Comparison of ENCODE assay signal across 22 mouse cellular contexts in the genomic region with DNA sequence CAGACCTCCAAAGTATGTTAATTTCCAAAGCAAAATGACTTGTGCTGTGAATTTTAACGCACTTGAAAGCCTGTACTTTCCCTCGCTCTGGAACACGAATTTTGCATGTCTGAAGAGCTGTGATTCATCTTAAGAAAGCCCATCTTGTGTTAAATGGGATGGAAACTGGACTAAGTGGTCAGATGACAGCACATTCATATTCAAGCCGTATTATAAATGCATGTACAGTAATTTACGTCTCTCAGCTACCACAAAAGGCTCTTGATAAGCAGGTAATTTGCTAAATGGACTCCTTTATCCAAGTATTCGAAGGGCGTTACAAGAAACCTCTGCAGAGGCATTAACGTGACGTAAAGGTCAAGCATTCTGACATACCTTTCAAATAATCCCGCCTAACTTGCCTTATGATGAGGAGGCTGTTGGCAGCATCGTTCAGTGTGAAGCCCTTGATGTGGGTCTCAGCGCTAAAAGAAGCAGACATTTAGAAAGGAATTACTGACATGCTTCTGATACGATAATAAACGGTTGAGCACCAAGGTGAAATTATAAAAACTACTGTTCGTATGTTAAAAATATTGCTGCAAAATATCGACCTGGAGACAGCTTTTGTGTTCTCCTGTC. TPM values are rescaled to one million over a fixed set of nuclear protein-coding genes. Genes with fewer than 3 reads are reported as not detected.
"Had no signal": no experiment of that assay in that cellular context is flagged by ENCODE, and none has a peak within 500 bp of the region (broad histone marks: within the 10 kb centered on the region; RNA-seq: fewer than 3 reads in every experiment).

No protein-coding gene starts in this region.

- ATAC-seq: lung, postnatal 0 days had no signal

- DNase-seq: kidney, adult 2 months; kidney, postnatal 14 days; lung, adult 2 months; lung, postnatal 36 days; right cerebral cortex, postnatal 14 days; thymus, adult 2 months; thymus, postnatal 36 days had no signal

- H3K27me3 ChIP-seq: kidney, embryonic 15.5 days; liver, embryonic 15.5 days; stomach, embryonic 15.5 days had no signal

- H3K9ac ChIP-seq: kidney, embryonic 15.5 days; liver, embryonic 15.5 days; neural tube, embryonic 15.5 days; stomach, embryonic 15.5 days had no signal

- H3K4me1 ChIP-seq: kidney, embryonic 15.5 days; stomach, embryonic 15.5 days had no signal

- H3K27ac ChIP-seq: limb, embryonic 10.5 days; liver, embryonic 15.5 days; midbrain, embryonic 10.5 days; neural tube, embryonic 15.5 days; stomach, embryonic 15.5 days had no signal

- H3K4me2 ChIP-seq: kidney, embryonic 15.5 days; liver, embryonic 11.5 days; liver, embryonic 15.5 days; neural tube, embryonic 15.5 days; stomach, embryonic 15.5 days had no signal

- H3K9me3 ChIP-seq: kidney, embryonic 15.5 days; limb, embryonic 10.5 days; liver, embryonic 15.5 days; midbrain, embryonic 10.5 days; neural tube, embryonic 15.5 days; stomach, embryonic 15.5 days had no signal

- H3K4me3 ChIP-seq: kidney, embryonic 15.5 days; limb, embryonic 10.5 days; liver, embryonic 15.5 days; midbrain, embryonic 10.5 days; myocyte; neural tube, embryonic 15.5 days; stomach, embryonic 15.5 days had no signal

RNA-seq across cellular contexts. Expression of gene Abcg5, which starts 33.6 kb away (rescaled TPM):
- total RNA-seq: layer of hippocampus, adult 8-10 months; layer of hippocampus, postnatal 14 days; left cerebral cortex, adult 18-20 months; left cerebral cortex, postnatal 10 days; megakaryocyte progenitor cell, adult 5-6 weeks had no signal
- polyA plus RNA-seq: myocyte had no signal

RNA-seq across cellular contexts. Expression of gene Abcg8, which starts 40.3 kb away (rescaled TPM):
- total RNA-seq: layer of hippocampus, adult 8-10 months; layer of hippocampus, postnatal 14 days; left cerebral cortex, postnatal 10 days; megakaryocyte progenitor cell, adult 5-6 weeks had no signal
- polyA plus RNA-seq: lung, postnatal 0 days; neural tube, embryonic 11.5 days had no signal
